Mouse (Mus musculus): ENCODE results near the gene Zfp84. TPM values are rescaled to one million over a fixed set of nuclear protein-coding genes. Genes with fewer than 3 reads are reported as not detected.

The Zfp84 gene
- polyA plus RNA-seq, 1 experiment from 2014 or later: 22.6 TPM

- H3K36me3 ChIP-seq (ENCODE audit: control insufficient read depth, insufficient read depth): peaks cover 35% of the 10 kb centered on the region
- ATAC-seq: no peak
- 87% methylated on average over 7 of the region's 7 CpGs for WGBS
- H3K4me1 ChIP-seq (replicated peaks; ENCODE audit: control insufficient read depth, insufficient read depth, low read length): peaks cover 15% of the 10 kb centered on the region
- H3K9ac ChIP-seq (replicated peaks; ENCODE audit: low read depth, low read length): no peak overlapping the region
- no peak overlapping the region for H3K4me3 ChIP-seq (replicated peaks; ENCODE audit: low read length)
- no peaks in the 10 kb centered on the region for H3K9me3 ChIP-seq (ENCODE audit: control insufficient read depth, low read length)
- H3K27me3 ChIP-seq (replicated peaks; ENCODE audit: control insufficient read depth, insufficient read depth, low read length): no peaks in the 10 kb centered on the region
- no peak overlapping the region for H3K4me2 ChIP-seq (ENCODE audit: low read length)
- no peak overlapping the region for H3K27ac ChIP-seq (ENCODE audit: low read length)
These were observed 5.2 kb downstream of the Zfp84 start for GRCm38 (mm10) chr7:29773503-29773902.

- WGBS: 92% methylated on average over 3 of the region's 3 CpGs
- H3K27me3 ChIP-seq (replicated peaks; ENCODE audit: control insufficient read depth, insufficient read depth, low read length): no peaks in the 10 kb centered on the region
- ATAC-seq: no peak
- H3K4me2 ChIP-seq (ENCODE audit: low read length): no peak overlapping the region
- no peak overlapping the region for H3K9ac ChIP-seq (replicated peaks; ENCODE audit: low read depth, low read length)
- no peaks in the 10 kb centered on the region for H3K9me3 ChIP-seq (ENCODE audit: control insufficient read depth, low read length)
- no peak overlapping the region for H3K27ac ChIP-seq (ENCODE audit: low read length)
- H3K4me1 ChIP-seq (replicated peaks; ENCODE audit: control insufficient read depth, insufficient read depth, low read length): peaks cover 10% of the 10 kb centered on the region
- peaks cover 38% of the 10 kb centered on the region for H3K36me3 ChIP-seq (ENCODE audit: control insufficient read depth, insufficient read depth)
- no peak overlapping the region for H3K4me3 ChIP-seq (replicated peaks; ENCODE audit: low read length)
These were observed 6.0 kb downstream of the Zfp84 start for GRCm38 (mm10) chr7:29774371-29774770.

GRCm38 (mm10) chr7:29776568-29776967, 8.2 kb downstream of the Zfp84 start:
- Histone ChIP-seq H3K36me3 (ENCODE audit: control insufficient read depth, insufficient read depth) (peaks cover 40% of the 10 kb centered on the region), H3K27me3 (replicated peaks; ENCODE audit: control insufficient read depth, insufficient read depth, low read length) (no peaks in the 10 kb centered on the region), H3K4me3 (replicated peaks; ENCODE audit: low read length) (no peak overlapping the region), H3K27ac (ENCODE audit: low read length) (no peak overlapping the region), H3K9ac (replicated peaks; ENCODE audit: low read depth, low read length) (no peak overlapping the region), H3K4me2 (ENCODE audit: low read length) (no peak overlapping the region), H3K9me3 (ENCODE audit: control insufficient read depth, low read length) (no peaks in the 10 kb centered on the region), H3K4me1 (replicated peaks; ENCODE audit: control insufficient read depth, insufficient read depth, low read length) (no peaks in the 10 kb centered on the region)
- ATAC-seq: no peak
- 97% methylated on average over 19 of the region's 19 CpGs for WGBS

- no peak overlapping the region for H3K9ac ChIP-seq (replicated peaks; ENCODE audit: low read depth, low read length)
- no peaks in the 10 kb centered on the region for H3K4me1 ChIP-seq (replicated peaks; ENCODE audit: control insufficient read depth, insufficient read depth, low read length)
- H3K9me3 ChIP-seq (ENCODE audit: control insufficient read depth, low read length): no peaks in the 10 kb centered on the region
- no peak overlapping the region for H3K4me2 ChIP-seq (ENCODE audit: low read length)
- no peak overlapping the region for H3K4me3 ChIP-seq (replicated peaks; ENCODE audit: low read length)
- H3K27me3 ChIP-seq (replicated peaks; ENCODE audit: control insufficient read depth, insufficient read depth, low read length): no peaks in the 10 kb centered on the region
- no peak for ATAC-seq
- WGBS: 95% methylated on average over 10 of the region's 10 CpGs
- peaks cover 40% of the 10 kb centered on the region for H3K36me3 ChIP-seq (ENCODE audit: control insufficient read depth, insufficient read depth)
- no peak overlapping the region for H3K27ac ChIP-seq (ENCODE audit: low read length)
These were observed 9.0 kb downstream of the Zfp84 start for GRCm38 (mm10) chr7:29777372-29777771.

GRCm38 (mm10) chr7:29783871-29784551, 15.7 kb downstream of the Zfp84 start, which contains the start of gene Zfp30:
Gene Zfp30, plus strand, starts transcription at chr7:29783998.
- under 1% methylated on average over 45 of the region's 45 CpGs for WGBS
- ATAC-seq: peak; percentile 98

GRCm38 (mm10) chr7:29785023-29785422, 16.7 kb downstream of the Zfp84 start:
- Histone ChIP-seq H3K27ac (ENCODE audit: low read length) (no peak overlapping the region), H3K27me3 (replicated peaks; ENCODE audit: control insufficient read depth, insufficient read depth, low read length) (no peaks in the 10 kb centered on the region), H3K9ac (replicated peaks; ENCODE audit: low read depth, low read length) (peak overlapping the region; percentile 60; the same call in 1 of the 2 replicates), H3K9me3 (ENCODE audit: control insufficient read depth, low read length) (no peaks in the 10 kb centered on the region), H3K4me1 (replicated peaks; ENCODE audit: control insufficient read depth, insufficient read depth, low read length) (peaks cover 26% of the 10 kb centered on the region), H3K4me2 (ENCODE audit: low read length) (peak overlapping the region; percentile 67), H3K4me3 (replicated peaks; ENCODE audit: low read length) (peak overlapping the region; percentile 99), H3K36me3 (ENCODE audit: control insufficient read depth, insufficient read depth) (peaks cover 25% of the 10 kb centered on the region)
- no peak for ATAC-seq
- WGBS: 45% methylated on average over 8 of the region's 8 CpGs

More at GRCm38 (mm10) chr7:29783871-29784551, 15.7 kb downstream of the Zfp84 start, which contains the start of gene Zfp30:
- peak within 1 kb of the TSS; percentile 95 for H3K9ac ChIP-seq (replicated peaks; ENCODE audit: low read depth, low read length)
- no peaks in the 10 kb centered on the region for H3K9me3 ChIP-seq (ENCODE audit: control insufficient read depth, low read length)
- peaks cover 15% of the 10 kb centered on the region for H3K36me3 ChIP-seq (ENCODE audit: control insufficient read depth, insufficient read depth)
- no peaks in the 10 kb centered on the region for H3K27me3 ChIP-seq (replicated peaks; ENCODE audit: control insufficient read depth, insufficient read depth, low read length)
- H3K4me1 ChIP-seq (replicated peaks; ENCODE audit: control insufficient read depth, insufficient read depth, low read length): peaks cover 26% of the 10 kb centered on the region
- H3K4me3 ChIP-seq (replicated peaks; ENCODE audit: low read length): peak within 1 kb of the TSS; percentile 99
- H3K27ac ChIP-seq (ENCODE audit: low read length): peak within 1 kb of the TSS; percentile 89
- peak within 1 kb of the TSS; percentile 67 for H3K4me2 ChIP-seq (ENCODE audit: low read length)

GRCm38 (mm10) chr7:29785888-29786287, 17.5 kb downstream of the Zfp84 start:
- Histone ChIP-seq H3K4me2 (ENCODE audit: low read length) (peak overlapping the region; percentile 67), H3K27me3 (replicated peaks; ENCODE audit: control insufficient read depth, insufficient read depth, low read length) (no peaks in the 10 kb centered on the region), H3K27ac (ENCODE audit: low read length) (no peak overlapping the region), H3K4me1 (replicated peaks; ENCODE audit: control insufficient read depth, insufficient read depth, low read length) (peaks cover 26% of the 10 kb centered on the region), H3K4me3 (replicated peaks; ENCODE audit: low read length) (peak overlapping the region; percentile 99), H3K36me3 (ENCODE audit: control insufficient read depth, insufficient read depth) (peaks cover 30% of the 10 kb centered on the region), H3K9me3 (ENCODE audit: control insufficient read depth, low read length) (no peaks in the 10 kb centered on the region), H3K9ac (replicated peaks; ENCODE audit: low read depth, low read length) (peak overlapping the region; percentile 60)
- ATAC-seq: no peak
- WGBS: 82% methylated on average over 5 of the region's 5 CpGs

- Histone ChIP-seq H3K36me3 (ENCODE audit: control insufficient read depth, insufficient read depth) (peaks cover 48% of the 10 kb centered on the region), H3K9ac (replicated peaks; ENCODE audit: low read depth, low read length) (no peak overlapping the region), H3K4me3 (replicated peaks; ENCODE audit: low read length) (no peak overlapping the region), H3K4me1 (replicated peaks; ENCODE audit: control insufficient read depth, insufficient read depth, low read length) (no peaks in the 10 kb centered on the region), H3K9me3 (ENCODE audit: control insufficient read depth, low read length) (peaks cover 2% of the 10 kb centered on the region; the same call in 1 of the 2 replicates), H3K27me3 (replicated peaks; ENCODE audit: control insufficient read depth, insufficient read depth, low read length) (no peaks in the 10 kb centered on the region), H3K27ac (ENCODE audit: low read length) (no peak overlapping the region), H3K4me2 (ENCODE audit: low read length) (no peak overlapping the region)
- 36% methylated on average over 27 of the region's 27 CpGs for WGBS
- no peak for ATAC-seq
These were observed 24.6 kb downstream of the Zfp84 start for GRCm38 (mm10) chr7:29792906-29793305.

- no peaks in the 10 kb centered on the region for H3K4me1 ChIP-seq (replicated peaks; ENCODE audit: control insufficient read depth, insufficient read depth, low read length)
- H3K36me3 ChIP-seq (ENCODE audit: control insufficient read depth, insufficient read depth): no peaks in the 10 kb centered on the region
- no peak overlapping the region for H3K27ac ChIP-seq (ENCODE audit: low read length)
- no peak overlapping the region for H3K9ac ChIP-seq (replicated peaks; ENCODE audit: low read depth, low read length)
- WGBS: 65% methylated on average over 5 of the region's 5 CpGs
- no peaks in the 10 kb centered on the region for H3K27me3 ChIP-seq (replicated peaks; ENCODE audit: control insufficient read depth, insufficient read depth, low read length)
- no peak for ATAC-seq
- H3K9me3 ChIP-seq (ENCODE audit: control insufficient read depth, low read length): peaks cover 5% of the 10 kb centered on the region
- H3K4me3 ChIP-seq (replicated peaks; ENCODE audit: low read length): no peak overlapping the region
- H3K4me2 ChIP-seq (ENCODE audit: low read length): no peak overlapping the region
These were observed 38.7 kb downstream of the Zfp84 start for GRCm38 (mm10) chr7:29807046-29807445.

Data from forebrain, embryonic 16.5 days (tissue).